Mouse (Mus musculus) liver, embryonic 16.5 days (tissue): ENCODE results near the gene Ston2. TPM values are rescaled to one million over a fixed set of nuclear protein-coding genes. Genes with fewer than 3 reads are reported as not detected.
A peak's percentile ranks its signal among the peaks of the same experiment; 100 is the strongest.

Experiments used
- ATAC-seq: fragments of 200-750 bp; cut with Nextera tagmentation; 2 replicates; pipeline ENCODE4 v1.8.0; 2017; ENCODE audit warnings: low read depth, mild to moderate bottlenecking, moderate number of reproducible peaks, moderate library complexity
- H3K27ac ChIP-seq: fragments of 300-500 bp; sonication (generic); 2 replicates; pipeline ENCODE4 v1.5.1; 2014; ENCODE audit warnings: mild to moderate bottlenecking, low read length
- H3K27me3 ChIP-seq: fragments of 300-500 bp; sonication (generic); 2 replicates; pipeline ENCODE4 v1.6.1; 2014; ENCODE audit warnings: low read depth, low read length, mixed read lengths; ENCODE audit not compliant: control insufficient read depth, insufficient read depth
- H3K36me3 ChIP-seq: fragments of 300-500 bp; sonication (generic); 2 replicates; pipeline ENCODE4 v1.6.1; 2014; ENCODE audit warnings: mild to moderate bottlenecking; ENCODE audit not compliant: control insufficient read depth, insufficient read depth
- H3K4me1 ChIP-seq: fragments of 300-500 bp; sonication (generic); 2 replicates; pipeline ENCODE4 v1.6.1; 2014; ENCODE audit warnings: low read depth, low read length, mixed read lengths; ENCODE audit not compliant: control insufficient read depth
- H3K4me2 ChIP-seq: fragments of 300-500 bp; sonication (generic); 2 replicates; pipeline ENCODE4 v1.6.1; 2014; ENCODE audit warnings: low read depth, low read length, mixed read lengths
- H3K4me3 ChIP-seq: fragments of 300-500 bp; sonication (generic); 2 replicates; pipeline ENCODE4 v1.5.1; 2014; ENCODE audit warnings: low read depth, mild to moderate bottlenecking, low read length
- H3K9ac ChIP-seq: fragments of 300-500 bp; sonication (generic); 2 replicates; pipeline ENCODE4 v1.6.1; 2014; ENCODE audit warnings: low read depth, low read length
- H3K9me3 ChIP-seq: fragments of 300-500 bp; sonication (generic); replicated peaks from 2 replicates; pipeline ENCODE4 v1.6.1; 2016; ENCODE audit warnings: low read length; ENCODE audit not compliant: control insufficient read depth
- WGBS: fragments of 180-500 bp; shearing (Covaris S2); extraction: QIAGEN DNeasy Blood & Tissue Kit; methylation state at CpG from one replicate; pipeline ENCODE4 v1.1.7; 2014; ENCODE audit not compliant: insufficient replicate concordance; 5-methylcytosine and 5-hydroxymethylcytosine counted together
- polyA plus RNA-seq: library from polyadenylated mRNA; unstranded; fragments of >200 nt; fragmentation: Nextera tagmentation; extraction: Ambion mirVana; gene quantifications from 2 replicates; pipeline ENCODE4 v1.2.1, GENCODE M21; 2015

The Ston2 gene
- polyA plus RNA-seq, 1 experiment from 2014 or later = 10.6 TPM

- H3K9me3 ChIP-seq = no peaks in the 10 kb centered on the region
- no peak overlapping the region for H3K9ac ChIP-seq
- peak overlapping the region; percentile 33 for H3K27ac ChIP-seq
- no peaks in the 10 kb centered on the region for H3K36me3 ChIP-seq
- H3K4me2 ChIP-seq = peak overlapping the region; percentile 55
- peak overlapping the region; percentile 28 for H3K4me3 ChIP-seq
- 0% methylated on average over 2 of the region's 2 CpGs for WGBS
- peaks cover 29% of the 10 kb centered on the region for H3K4me1 ChIP-seq
- no peak for ATAC-seq
- H3K27me3 ChIP-seq = peaks cover 3% of the 10 kb centered on the region; the same call in 1 of the 2 replicates
Measured at GRCm38 (mm10) chr12:91765054-91765453, 23.1 kb downstream of the Ston2 start.

GRCm38 (mm10) chr12:91764471-91764870, 23.7 kb downstream of the Ston2 start:
- no peak overlapping the region for H3K4me3 ChIP-seq
- H3K27ac ChIP-seq = peak overlapping the region; percentile 25; the same call in 1 of the 2 replicates
- WGBS = 36% methylated on average over 2 of the region's 2 CpGs
- no peaks in the 10 kb centered on the region for H3K9me3 ChIP-seq
- H3K9ac ChIP-seq = no peak overlapping the region
- ATAC-seq = no peak
- no peak overlapping the region for H3K4me2 ChIP-seq
- no peaks in the 10 kb centered on the region for H3K36me3 ChIP-seq
- H3K27me3 ChIP-seq = peaks cover 3% of the 10 kb centered on the region; the same call in 1 of the 2 replicates
- peaks cover 29% of the 10 kb centered on the region for H3K4me1 ChIP-seq

- no peak overlapping the region for H3K9ac ChIP-seq
- H3K27ac ChIP-seq = no peak overlapping the region
- H3K4me2 ChIP-seq = no peak overlapping the region
- ATAC-seq = no peak
- no peak overlapping the region for H3K4me3 ChIP-seq
- WGBS = 79% methylated on average over 3 of the region's 3 CpGs
- peaks cover 33% of the 10 kb centered on the region for H3K4me1 ChIP-seq
- no peaks in the 10 kb centered on the region; the same call in 1 of the 2 replicates for H3K27me3 ChIP-seq
- no peaks in the 10 kb centered on the region for H3K36me3 ChIP-seq
- H3K9me3 ChIP-seq = no peaks in the 10 kb centered on the region
Measured at GRCm38 (mm10) chr12:91759836-91760235, 28.4 kb downstream of the Ston2 start.

GRCm38 (mm10) chr12:91757854-91758562, 30.2 kb downstream of the Ston2 start:
- peak; percentile 86 for ATAC-seq
- 27% methylated on average over 13 of the region's 13 CpGs for WGBS

GRCm38 (mm10) chr12:91756562-91757166, 31.5 kb downstream of the Ston2 start:
- Histone ChIP-seq H3K9me3 (no peaks in the 10 kb centered on the region), H3K4me3 (no peak overlapping the region), H3K4me2 (no peak overlapping the region), H3K9ac (no peak overlapping the region), H3K36me3 (no peaks in the 10 kb centered on the region), H3K27me3 (no peaks in the 10 kb centered on the region), H3K4me1 (peaks cover 23% of the 10 kb centered on the region), H3K27ac (no peak overlapping the region)
- no peak for ATAC-seq
- WGBS = 10% methylated on average over 5 of the region's 5 CpGs

More at GRCm38 (mm10) chr12:91757854-91758562, 30.2 kb downstream of the Ston2 start:
- Histone ChIP-seq H3K27me3 (no peaks in the 10 kb centered on the region), H3K36me3 (no peaks in the 10 kb centered on the region), H3K4me1 (peaks cover 23% of the 10 kb centered on the region), H3K4me3 (no peak overlapping the region), H3K9me3 (no peaks in the 10 kb centered on the region), H3K27ac (0 out of 2 replicates have a peak overlapping the region, but pooled peaks have one; percentile 9), H3K9ac (no peak overlapping the region), H3K4me2 (peak overlapping the region; percentile 24; the same call in 1 of the 2 replicates)

GRCm38 (mm10) chr12:91754606-91755005, 33.6 kb downstream of the Ston2 start:
- Histone ChIP-seq H3K9me3 (no peaks in the 10 kb centered on the region), H3K27me3 (no peaks in the 10 kb centered on the region), H3K27ac (no peak overlapping the region), H3K4me3 (no peak overlapping the region), H3K9ac (no peak overlapping the region), H3K4me2 (no peak overlapping the region), H3K36me3 (no peaks in the 10 kb centered on the region), H3K4me1 (peaks cover 26% of the 10 kb centered on the region)
- 76% methylated on average over 6 of the region's 6 CpGs for WGBS
- no peak for ATAC-seq

- Histone ChIP-seq H3K36me3 (no peaks in the 10 kb centered on the region), H3K4me1 (peaks cover 32% of the 10 kb centered on the region), H3K27me3 (no peaks in the 10 kb centered on the region), H3K4me3 (no peak overlapping the region), H3K9ac (no peak overlapping the region), H3K4me2 (no peak overlapping the region), H3K27ac (no peak overlapping the region), H3K9me3 (no peaks in the 10 kb centered on the region)
- no peak for ATAC-seq
- 64% methylated on average over 5 of the region's 5 CpGs for WGBS
Measured at GRCm38 (mm10) chr12:91752711-91753110, 35.5 kb downstream of the Ston2 start.

- H3K27ac ChIP-seq = no peak overlapping the region
- no peak overlapping the region for H3K4me2 ChIP-seq
- WGBS = 56% methylated on average over 13 of the region's 13 CpGs
- H3K4me1 ChIP-seq = peaks cover 34% of the 10 kb centered on the region
- no peak overlapping the region for H3K4me3 ChIP-seq
- no peak overlapping the region for H3K9ac ChIP-seq
- H3K9me3 ChIP-seq = no peaks in the 10 kb centered on the region
- H3K27me3 ChIP-seq = no peaks in the 10 kb centered on the region
- no peaks in the 10 kb centered on the region for H3K36me3 ChIP-seq
- no peak for ATAC-seq
Measured at GRCm38 (mm10) chr12:91751893-91752597, 36.1 kb downstream of the Ston2 start.
